Mouse (Mus musculus): ENCODE results near the gene Nat8f6. TPM values are rescaled to one million over a fixed set of nuclear protein-coding genes. Genes with fewer than 3 reads are reported as not detected.
"Not testable (repeated sequence)": the region's sequence is repeated elsewhere in the genome, so short reads cannot be mapped to it uniquely, and the experiment has no call there.

Nat8f6 gene
- polyA plus RNA-seq, 1 experiment from 2014 or later: not detected

DNA sequence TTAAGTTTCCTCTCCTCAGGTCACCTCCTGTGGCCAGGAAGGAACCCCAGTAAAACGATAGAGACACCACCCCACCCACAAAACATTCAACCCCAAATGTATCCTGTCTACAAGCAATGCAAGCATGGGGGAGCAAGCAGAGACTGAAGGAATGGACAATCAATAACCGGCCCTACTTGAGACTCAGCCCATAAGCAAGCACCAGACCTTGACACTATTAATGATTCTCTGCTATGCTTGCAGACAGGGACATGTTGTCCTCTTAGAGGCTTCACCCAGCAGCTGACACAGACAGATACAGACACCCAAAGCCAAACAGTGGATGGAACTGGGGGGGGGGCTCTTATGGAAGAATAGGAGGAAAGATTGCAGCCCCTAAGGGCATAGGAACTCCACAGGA, 5.1 kb upstream of the Nat8f6 start:
- Histone ChIP-seq H3K4me2 (ENCODE audit: low read length) (no peak overlapping the region), H3K4me1 (ENCODE audit: control insufficient read depth, insufficient read depth, low read length) (no peaks in the 10 kb centered on the region), H3K4me3 (ENCODE audit: low read depth, low read length) (no peak overlapping the region), H3K9me3 (replicated peaks; ENCODE audit: control insufficient read depth, low read length) (no peaks in the 10 kb centered on the region), H3K27ac (ENCODE audit: low read depth, low read length) (no peak overlapping the region), H3K27me3 (replicated peaks; ENCODE audit: control insufficient read depth, insufficient read depth, low read length) (no peaks in the 10 kb centered on the region), H3K36me3 (ENCODE audit: control insufficient read depth, insufficient read depth, low read length) (no peaks in the 10 kb centered on the region), H3K9ac (ENCODE audit: low read length) (no peak overlapping the region)
- DNase-seq (ENCODE audit: low spot score): no peak
- 93% methylated on average over 2 of the region's 2 CpGs for WGBS
- no peak for ATAC-seq

DNA sequence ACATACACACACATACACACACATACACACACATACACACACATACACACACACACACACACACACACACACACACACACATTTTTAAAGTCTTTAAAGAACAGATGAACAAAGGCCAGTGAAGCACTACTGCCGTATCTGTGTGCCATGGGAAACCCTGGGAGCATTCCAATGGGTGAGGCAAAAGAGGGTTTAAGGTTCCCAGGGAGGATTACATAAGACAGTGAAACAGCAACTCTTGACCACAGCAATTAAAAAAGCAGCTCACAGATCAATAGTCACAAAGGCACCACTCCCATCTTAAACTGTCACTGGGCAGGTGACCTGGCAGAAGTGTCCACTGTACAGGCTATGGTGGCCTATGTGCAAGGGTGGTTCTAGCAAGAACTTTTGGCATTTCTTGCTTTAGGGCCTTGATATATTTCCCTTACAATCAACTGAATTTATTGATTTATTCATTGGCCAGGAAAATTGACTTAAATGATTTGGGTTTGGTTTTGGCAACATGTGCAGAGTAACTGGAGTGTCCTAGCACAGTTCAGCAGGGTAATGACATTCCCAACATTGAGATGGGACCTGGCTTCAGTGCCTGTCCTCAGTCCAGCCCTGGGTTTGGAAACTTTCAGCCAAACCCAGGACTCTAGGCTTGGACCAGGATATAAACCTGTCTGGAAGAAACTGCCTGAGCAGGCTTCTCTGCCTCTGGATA, 2.8 kb upstream of the Nat8f6 start:
- no peak overlapping the region for H3K9ac ChIP-seq (ENCODE audit: low read length)
- WGBS: 71% methylated on average over 1 of the region's 1 CpGs
- ATAC-seq (no peak), DNase-seq (ENCODE audit: low spot score) (no peak)
- no peaks in the 10 kb centered on the region for H3K36me3 ChIP-seq (ENCODE audit: control insufficient read depth, insufficient read depth, low read length)
- no peak overlapping the region for H3K4me2 ChIP-seq (ENCODE audit: low read length)
- no peaks in the 10 kb centered on the region for H3K4me1 ChIP-seq (ENCODE audit: control insufficient read depth, insufficient read depth, low read length)
- no peak overlapping the region for H3K4me3 ChIP-seq (ENCODE audit: low read depth, low read length)
- no peaks in the 10 kb centered on the region for H3K9me3 ChIP-seq (replicated peaks; ENCODE audit: control insufficient read depth, low read length)
- no peaks in the 10 kb centered on the region for H3K27me3 ChIP-seq (replicated peaks; ENCODE audit: control insufficient read depth, insufficient read depth, low read length)
- no peak overlapping the region for H3K27ac ChIP-seq (ENCODE audit: low read depth, low read length)

DNA sequence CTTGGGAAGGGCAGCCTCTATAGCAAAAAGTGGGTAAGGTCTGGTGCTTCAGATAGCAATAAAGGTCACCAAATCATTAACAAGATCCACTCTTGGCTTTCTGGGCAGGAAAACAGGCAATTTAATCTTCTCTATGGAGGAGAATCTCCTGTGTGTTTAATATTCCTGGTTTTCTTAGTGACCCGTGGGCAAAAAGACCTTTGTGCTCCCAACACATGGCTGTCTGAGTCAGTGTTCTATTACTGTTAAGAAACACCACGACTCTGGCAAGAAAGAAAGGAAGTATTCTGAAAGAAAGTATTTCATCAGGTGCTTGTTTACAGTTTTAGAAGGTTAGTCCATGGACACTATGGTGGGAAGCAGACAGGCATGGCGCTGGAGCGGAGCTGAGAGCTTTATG, 1.5 kb upstream of the Nat8f6 start:
- 89% methylated on average over 4 of the region's 4 CpGs for WGBS
- H3K36me3 ChIP-seq (ENCODE audit: control insufficient read depth, insufficient read depth, low read length): no peaks in the 10 kb centered on the region
- ATAC-seq: no peak

DNA sequence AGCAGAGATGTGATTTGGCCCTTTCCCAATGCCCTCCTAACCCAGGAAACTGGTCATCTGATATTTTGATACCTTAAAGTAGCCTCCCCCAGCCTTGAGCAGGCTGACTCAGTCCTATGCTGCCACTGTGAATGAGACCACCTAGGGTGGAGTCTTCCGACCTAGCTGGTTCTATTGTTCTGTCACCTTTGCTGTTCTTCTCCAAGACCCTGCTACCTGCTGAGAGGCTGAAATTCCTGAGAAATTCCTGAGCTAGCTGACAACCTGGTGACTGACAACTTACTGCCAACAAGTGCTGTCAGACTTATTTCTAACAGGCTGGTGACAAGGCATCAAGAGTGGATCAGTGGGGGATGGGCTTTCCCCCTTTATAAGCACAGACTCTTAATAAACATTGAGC, 2.4 kb downstream of the Nat8f6 start:
- Histone ChIP-seq H3K9me3 (replicated peaks; ENCODE audit: control insufficient read depth, low read length) (no peaks in the 10 kb centered on the region), H3K4me2 (ENCODE audit: low read length) (no peak overlapping the region), H3K4me3 (ENCODE audit: low read depth, low read length) (no peak overlapping the region), H3K36me3 (ENCODE audit: control insufficient read depth, insufficient read depth, low read length) (no peaks in the 10 kb centered on the region), H3K27me3 (replicated peaks; ENCODE audit: control insufficient read depth, insufficient read depth, low read length) (no peaks in the 10 kb centered on the region), H3K27ac (ENCODE audit: low read depth, low read length) (no peak overlapping the region), H3K4me1 (ENCODE audit: control insufficient read depth, insufficient read depth, low read length) (no peaks in the 10 kb centered on the region), H3K9ac (ENCODE audit: low read length) (no peak overlapping the region)
- WGBS: 11% methylated on average over 1 of the region's 1 CpGs
- DNase-seq (ENCODE audit: low spot score): no peak
- no peak for ATAC-seq

More for the DNA sequence above, 1.5 kb upstream of the Nat8f6 start:
- no peaks in the 10 kb centered on the region for H3K9me3 ChIP-seq (replicated peaks; ENCODE audit: control insufficient read depth, low read length)
- no peak overlapping the region for H3K4me3 ChIP-seq (ENCODE audit: low read depth, low read length)
- H3K4me1 ChIP-seq (ENCODE audit: control insufficient read depth, insufficient read depth, low read length): no peaks in the 10 kb centered on the region
- H3K4me2 ChIP-seq (ENCODE audit: low read length): no peak overlapping the region
- no peak overlapping the region for H3K9ac ChIP-seq (ENCODE audit: low read length)
- no peak for DNase-seq (ENCODE audit: low spot score)
- H3K27ac ChIP-seq (ENCODE audit: low read depth, low read length): no peak overlapping the region
- no peaks in the 10 kb centered on the region for H3K27me3 ChIP-seq (replicated peaks; ENCODE audit: control insufficient read depth, insufficient read depth, low read length)

DNA sequence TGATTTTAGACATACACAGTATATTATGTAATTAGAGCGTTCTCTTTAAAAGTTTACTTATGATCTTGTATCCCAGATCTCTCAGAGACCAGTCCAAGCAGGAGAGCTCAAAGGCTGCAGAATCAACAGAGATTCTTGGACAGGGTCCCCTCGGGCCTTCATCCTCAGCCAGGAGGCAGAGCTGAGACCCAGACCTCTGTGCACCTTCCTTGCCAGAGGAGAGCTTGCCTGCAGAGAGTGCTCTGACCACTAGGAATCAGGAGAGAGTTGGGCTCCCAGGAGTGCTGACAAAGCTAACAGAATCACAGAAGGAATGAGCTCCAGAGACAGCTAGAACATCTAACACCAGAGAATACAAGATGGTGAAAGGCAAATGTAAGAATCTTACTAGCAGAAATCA, 7.4 kb downstream of the Nat8f6 start:
- Histone ChIP-seq H3K4me2 (ENCODE audit: low read length) (no peak overlapping the region), H3K4me3 (ENCODE audit: low read depth, low read length) (no peak overlapping the region), H3K36me3 (ENCODE audit: control insufficient read depth, insufficient read depth, low read length) (no peaks in the 10 kb centered on the region), H3K27me3 (replicated peaks; ENCODE audit: control insufficient read depth, insufficient read depth, low read length) (no peaks in the 10 kb centered on the region), H3K9me3 (replicated peaks; ENCODE audit: control insufficient read depth, low read length) (no peaks in the 10 kb centered on the region), H3K4me1 (ENCODE audit: control insufficient read depth, insufficient read depth, low read length) (no peaks in the 10 kb centered on the region), H3K27ac (ENCODE audit: low read depth, low read length) (no peak overlapping the region), H3K9ac (ENCODE audit: low read length) (no peak overlapping the region)
- DNase-seq (ENCODE audit: low spot score): no peak
- no peak for ATAC-seq
- WGBS: 92% methylated on average over 2 of the region's 2 CpGs

GRCm38 (mm10) chr6:85810942-85811537, 9.7 kb downstream of the Nat8f6 start:
- not testable (repeated sequence) for H3K27me3 ChIP-seq (replicated peaks; ENCODE audit: control insufficient read depth, insufficient read depth, low read length); ATAC-seq; DNase-seq (ENCODE audit: low spot score); H3K27ac ChIP-seq (ENCODE audit: low read depth, low read length); H3K4me2 ChIP-seq (ENCODE audit: low read length); H3K4me3 ChIP-seq (ENCODE audit: low read depth, low read length); H3K9me3 ChIP-seq (replicated peaks; ENCODE audit: control insufficient read depth, low read length); H3K36me3 ChIP-seq (ENCODE audit: control insufficient read depth, insufficient read depth, low read length); H3K9ac ChIP-seq (ENCODE audit: low read length); H3K4me1 ChIP-seq (ENCODE audit: control insufficient read depth, insufficient read depth, low read length)
- WGBS: 73% methylated on average over 3 of the region's 3 CpGs

GRCm38 (mm10) chr6:85810514-85810913, 10.2 kb downstream of the Nat8f6 start:
- 100% methylated on average over 1 of the region's 3 CpGs for WGBS
- H3K27me3 ChIP-seq (replicated peaks; ENCODE audit: control insufficient read depth, insufficient read depth, low read length); H3K36me3 ChIP-seq (ENCODE audit: control insufficient read depth, insufficient read depth, low read length); H3K9ac ChIP-seq (ENCODE audit: low read length); H3K27ac ChIP-seq (ENCODE audit: low read depth, low read length); H3K4me3 ChIP-seq (ENCODE audit: low read depth, low read length); H3K4me1 ChIP-seq (ENCODE audit: control insufficient read depth, insufficient read depth, low read length); ATAC-seq; H3K9me3 ChIP-seq (replicated peaks; ENCODE audit: control insufficient read depth, low read length); H3K4me2 ChIP-seq (ENCODE audit: low read length); DNase-seq (ENCODE audit: low spot score): not testable (repeated sequence)

DNA sequence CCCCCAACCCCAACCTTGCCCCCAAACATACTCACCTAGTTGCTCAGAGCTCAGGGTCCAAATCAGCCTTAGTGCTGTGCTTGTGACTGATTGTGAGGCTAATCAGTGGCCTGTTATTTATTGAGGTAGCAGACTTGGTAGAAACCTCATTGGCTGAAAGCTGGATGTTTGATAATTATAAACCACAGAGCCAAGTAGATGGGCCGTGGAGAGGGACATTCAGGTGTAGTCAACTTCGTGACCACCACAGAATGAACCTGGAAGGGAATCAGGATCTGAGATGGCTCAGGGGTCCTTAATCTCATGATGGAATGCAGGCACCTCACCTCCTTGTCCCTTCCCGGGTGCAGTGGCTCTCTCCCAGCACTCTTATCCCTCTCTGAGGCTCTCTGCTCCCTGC, 11.0 kb downstream of the Nat8f6 start:
- H3K36me3 ChIP-seq (ENCODE audit: control insufficient read depth, insufficient read depth, low read length); H3K9me3 ChIP-seq (replicated peaks; ENCODE audit: control insufficient read depth, low read length); ATAC-seq; DNase-seq (ENCODE audit: low spot score); H3K4me1 ChIP-seq (ENCODE audit: control insufficient read depth, insufficient read depth, low read length); H3K4me2 ChIP-seq (ENCODE audit: low read length); H3K27ac ChIP-seq (ENCODE audit: low read depth, low read length); H3K9ac ChIP-seq (ENCODE audit: low read length); H3K27me3 ChIP-seq (replicated peaks; ENCODE audit: control insufficient read depth, insufficient read depth, low read length); H3K4me3 ChIP-seq (ENCODE audit: low read depth, low read length): not testable (repeated sequence)
- WGBS: 60% methylated on average over 2 of the region's 3 CpGs

GRCm38 (mm10) chr6:85803180-85803579, 17.6 kb downstream of the Nat8f6 start:
- WGBS: 76% methylated on average over 5 of the region's 5 CpGs
- not testable (repeated sequence) for ATAC-seq; H3K9ac ChIP-seq (ENCODE audit: low read length)

More at GRCm38 (mm10) chr6:85803180-85803579, 17.6 kb downstream of the Nat8f6 start:
- H3K36me3 ChIP-seq (ENCODE audit: control insufficient read depth, insufficient read depth, low read length); H3K4me2 ChIP-seq (ENCODE audit: low read length); DNase-seq (ENCODE audit: low spot score); H3K27ac ChIP-seq (ENCODE audit: low read depth, low read length); H3K27me3 ChIP-seq (replicated peaks; ENCODE audit: control insufficient read depth, insufficient read depth, low read length); H3K4me1 ChIP-seq (ENCODE audit: control insufficient read depth, insufficient read depth, low read length); H3K4me3 ChIP-seq (ENCODE audit: low read depth, low read length); H3K9me3 ChIP-seq (replicated peaks; ENCODE audit: control insufficient read depth, low read length): not testable (repeated sequence)

Measured in forebrain, embryonic 14.5 days (tissue).